Mouse (Mus musculus) ES-Bruce4 (cell line): ENCODE data around the gene Card19. TPM values are rescaled to one million over a fixed set of nuclear protein-coding genes. Genes with fewer than 3 reads are reported as not detected.

Experiments
- H3K27ac ChIP-seq: 2 replicates; pipeline ENCODE4 v1.5.1; 2012; ENCODE audit warnings: low read length, inconsistent platforms; ENCODE audit not compliant: insufficient read depth
- H3K27me3 ChIP-seq: 2 replicates; pipeline ENCODE4 v1.6.1; 2012; ENCODE audit warnings: mild to moderate bottlenecking, low read length, inconsistent platforms; ENCODE audit not compliant: control insufficient read depth, poor library complexity, insufficient read depth, severe bottlenecking
- H3K36me3 ChIP-seq: 2 replicates; pipeline ENCODE4 v1.6.1; 2012; ENCODE audit warnings: inconsistent platforms, mild to moderate bottlenecking, low read length, moderate library complexity; ENCODE audit not compliant: control insufficient read depth, poor library complexity, insufficient read depth, severe bottlenecking
- H3K4me1 ChIP-seq: one replicate; pipeline ENCODE4 v1.8.1; 2011; ENCODE audit warnings: low read length; ENCODE audit not compliant: control insufficient read depth, insufficient read depth
- H3K4me3 ChIP-seq: 2 replicates; pipeline ENCODE4 v1.5.1; 2011; ENCODE audit warnings: low read depth, mild to moderate bottlenecking, low read length
- H3K9ac ChIP-seq: 2 replicates; pipeline ENCODE4 v1.6.1; 2012; ENCODE audit warnings: low read depth, mild to moderate bottlenecking, inconsistent platforms; ENCODE audit not compliant: poor library complexity, severe bottlenecking
- H3K9me3 ChIP-seq: replicated peaks from 2 replicates; pipeline ENCODE4 v1.6.1; 2012; ENCODE audit warnings: mild to moderate bottlenecking, low read length, inconsistent platforms; ENCODE audit not compliant: control insufficient read depth, poor library complexity, insufficient read depth, severe bottlenecking
- CTCF ChIP-seq: IDR thresholded peaks from one replicate; pipeline ENCODE4 v1.8.1; 2011; ENCODE audit warnings: low read depth, low read length
- EP300 ChIP-seq: IDR thresholded peaks from 2 replicates; pipeline ENCODE4 v1.6.1; 2011; ENCODE audit warnings: low read depth, low read length; ENCODE audit not compliant: insufficient read depth
- POLR2A ChIP-seq: IDR thresholded peaks from one replicate; pipeline ENCODE4 v1.8.1; 2011; ENCODE audit warnings: low read length; ENCODE audit not compliant: insufficient read depth
- polyA plus RNA-seq: library from polyadenylated mRNA; stranded (reverse); fragments of >200 nt; gene quantifications from 2 replicates; pipeline ENCODE4 v1.2.4, GENCODE M21; 2011; ENCODE audit warnings: low read depth; ENCODE audit not compliant: missing spikeins, insufficient read depth, insufficient read length

The Card19 gene
- polyA plus RNA-seq, 1 experiment = 22.1 TPM

DNA sequence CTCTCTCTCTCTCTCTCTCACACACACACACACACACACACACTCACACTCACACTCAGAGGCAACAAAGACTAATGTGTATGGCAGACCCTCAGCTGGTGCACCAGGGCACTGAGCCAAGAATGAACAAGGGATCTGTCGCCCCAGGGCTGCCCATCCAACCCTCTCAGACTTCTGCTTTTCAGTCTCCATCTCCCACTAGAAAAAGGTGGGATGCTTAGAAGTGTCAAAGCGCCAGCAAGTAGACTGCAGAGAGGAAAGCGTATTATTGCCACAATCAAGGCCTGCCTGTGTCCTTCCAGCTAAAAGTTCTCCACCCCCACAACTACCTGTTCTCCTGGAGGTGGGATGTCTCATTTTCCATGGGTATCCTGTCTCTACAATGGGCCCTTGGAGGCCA, 1.4 kb downstream of the Card19 start:
- no peak for TF ChIP-seq EP300
- TF ChIP-seq POLR2A = no peak
- TF ChIP-seq CTCF = no peak
- H3K9me3 ChIP-seq = no peaks in the 10 kb centered on the region
- H3K4me1 ChIP-seq = peaks cover 2% of the 10 kb centered on the region
- no peaks in the 10 kb centered on the region for H3K27me3 ChIP-seq
- no peak overlapping the region for H3K27ac ChIP-seq
- H3K36me3 ChIP-seq = no peaks in the 10 kb centered on the region
- H3K9ac ChIP-seq = no peak overlapping the region
- H3K4me3 ChIP-seq = no peak overlapping the region

DNA sequence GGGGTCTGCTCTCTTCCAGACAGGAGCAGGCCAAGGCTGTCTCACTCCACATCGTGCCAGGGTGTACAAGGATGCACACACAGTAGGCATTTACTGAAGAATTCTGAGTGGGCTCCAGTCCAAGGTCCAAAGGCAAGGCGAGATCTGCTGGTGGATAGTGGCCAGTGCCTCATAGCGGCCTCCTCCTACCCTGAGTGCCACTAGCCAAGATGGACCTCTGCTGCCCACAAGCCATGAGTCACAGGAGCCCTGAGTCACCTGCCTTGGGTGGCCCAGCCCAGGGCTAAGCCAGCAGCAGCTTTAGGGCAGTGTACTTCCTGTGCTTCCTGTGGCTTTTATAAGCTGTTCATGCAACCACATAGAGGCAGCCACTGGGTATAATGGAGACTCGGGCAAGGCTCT, 2.3 kb downstream of the Card19 start:
- Histone ChIP-seq H3K9ac (no peak overlapping the region), H3K36me3 (no peaks in the 10 kb centered on the region), H3K27me3 (no peaks in the 10 kb centered on the region), H3K9me3 (no peaks in the 10 kb centered on the region), H3K27ac (no peak overlapping the region), H3K4me3 (no peak overlapping the region), H3K4me1 (peaks cover 2% of the 10 kb centered on the region)
- TF ChIP-seq POLR2A (no peak), EP300 (no peak), CTCF (no peak)

DNA sequence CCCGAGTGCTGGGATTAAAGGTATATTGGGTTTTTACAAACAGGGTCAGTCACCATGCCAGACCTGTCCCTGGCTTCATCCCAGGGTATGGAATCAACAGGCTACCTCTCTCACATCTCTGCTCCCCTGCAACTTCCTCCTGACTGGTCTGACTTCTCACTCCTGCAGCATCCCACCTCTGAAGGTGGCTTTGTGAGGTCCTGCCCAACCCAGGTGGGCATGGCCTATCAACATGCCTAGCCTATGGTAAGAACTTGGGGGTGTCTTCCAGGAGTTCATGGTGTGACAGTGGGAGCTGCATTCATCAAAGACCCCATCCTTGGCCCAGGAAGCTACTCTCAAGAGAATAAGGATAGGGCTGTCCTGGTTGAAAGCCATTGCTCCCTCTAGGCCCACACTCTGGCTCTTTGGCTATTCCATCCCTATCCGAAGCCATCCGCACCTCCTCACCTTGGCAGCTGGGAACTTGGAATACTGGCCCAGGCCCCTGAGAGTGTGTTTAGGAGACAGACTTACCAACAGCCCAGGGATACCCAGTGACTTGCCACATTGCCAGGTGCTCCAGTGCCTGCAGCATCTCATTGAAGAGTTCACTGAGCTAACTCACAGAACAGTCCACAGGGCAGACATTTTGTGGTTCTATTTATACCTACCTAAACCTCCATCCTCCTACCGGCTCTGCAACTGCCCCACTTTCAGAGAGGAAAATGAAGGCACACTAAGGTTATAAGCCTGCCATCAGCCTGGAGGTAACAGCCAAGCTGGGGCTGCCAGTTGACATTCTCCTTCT, 2.9 kb downstream of the Card19 start:
- H3K27ac ChIP-seq = no peak overlapping the region
- no peaks in the 10 kb centered on the region for H3K27me3 ChIP-seq
- H3K4me1 ChIP-seq = peaks cover 2% of the 10 kb centered on the region
- no peak overlapping the region for H3K4me3 ChIP-seq
- TF ChIP-seq CTCF = no peak
- no peak for TF ChIP-seq EP300
- no peak for TF ChIP-seq POLR2A
- H3K9ac ChIP-seq = no peak overlapping the region
- no peaks in the 10 kb centered on the region for H3K9me3 ChIP-seq
- no peaks in the 10 kb centered on the region for H3K36me3 ChIP-seq

DNA sequence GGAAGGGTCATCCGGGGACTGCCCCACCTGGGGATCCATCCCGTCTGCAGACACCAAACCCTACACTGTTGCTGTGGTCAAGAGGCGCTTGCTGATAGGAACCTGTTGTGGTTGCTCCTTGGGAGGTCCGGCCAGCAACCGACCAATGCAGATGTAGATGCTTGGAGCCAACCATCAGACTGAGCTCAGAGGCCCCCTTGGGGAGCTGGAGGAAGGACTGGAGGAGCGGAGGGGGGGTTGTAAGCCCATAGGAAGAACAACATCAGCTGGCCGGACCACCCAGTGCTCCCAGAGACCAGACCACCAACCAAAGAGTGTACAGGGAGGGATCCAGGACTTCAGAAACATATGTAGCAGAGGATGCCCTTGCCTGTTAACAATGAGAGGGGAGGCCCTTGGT, 6.5 kb downstream of the Card19 start:
- no peak overlapping the region for H3K27ac ChIP-seq
- H3K9ac ChIP-seq = no peak overlapping the region
- H3K9me3 ChIP-seq = no peaks in the 10 kb centered on the region
- H3K36me3 ChIP-seq = no peaks in the 10 kb centered on the region
- TF ChIP-seq CTCF (no peak), POLR2A (no peak), EP300 (no peak)
- H3K27me3 ChIP-seq = no peaks in the 10 kb centered on the region
- no peak overlapping the region for H3K4me3 ChIP-seq
- peaks cover 2% of the 10 kb centered on the region for H3K4me1 ChIP-seq

DNA sequence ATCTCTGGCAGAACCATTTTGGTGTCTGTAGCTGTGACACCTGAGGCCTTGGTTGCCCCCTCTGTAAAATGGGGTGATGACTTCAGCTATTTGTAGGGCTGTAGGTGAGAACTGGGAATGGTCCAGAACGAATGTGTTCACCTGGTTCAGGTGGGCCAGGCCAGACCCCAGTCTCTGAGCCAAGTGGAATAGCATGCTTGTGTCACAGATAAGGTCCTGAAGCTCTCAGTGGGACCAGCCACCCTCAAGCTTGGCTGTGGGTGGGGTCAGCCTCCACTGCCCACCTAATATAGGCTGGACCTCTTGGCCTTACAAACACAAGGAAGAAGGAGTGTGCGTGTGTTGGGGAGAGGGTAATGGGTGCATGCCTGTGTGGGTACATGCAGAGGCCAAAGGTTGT, 9.5 kb downstream of the Card19 start:
- TF ChIP-seq POLR2A (no peak), CTCF (no peak), EP300 (no peak)
- Histone ChIP-seq H3K9ac (no peak overlapping the region), H3K27me3 (no peaks in the 10 kb centered on the region), H3K9me3 (no peaks in the 10 kb centered on the region), H3K4me3 (no peak overlapping the region), H3K36me3 (no peaks in the 10 kb centered on the region), H3K4me1 (no peaks in the 10 kb centered on the region), H3K27ac (no peak overlapping the region)

DNA sequence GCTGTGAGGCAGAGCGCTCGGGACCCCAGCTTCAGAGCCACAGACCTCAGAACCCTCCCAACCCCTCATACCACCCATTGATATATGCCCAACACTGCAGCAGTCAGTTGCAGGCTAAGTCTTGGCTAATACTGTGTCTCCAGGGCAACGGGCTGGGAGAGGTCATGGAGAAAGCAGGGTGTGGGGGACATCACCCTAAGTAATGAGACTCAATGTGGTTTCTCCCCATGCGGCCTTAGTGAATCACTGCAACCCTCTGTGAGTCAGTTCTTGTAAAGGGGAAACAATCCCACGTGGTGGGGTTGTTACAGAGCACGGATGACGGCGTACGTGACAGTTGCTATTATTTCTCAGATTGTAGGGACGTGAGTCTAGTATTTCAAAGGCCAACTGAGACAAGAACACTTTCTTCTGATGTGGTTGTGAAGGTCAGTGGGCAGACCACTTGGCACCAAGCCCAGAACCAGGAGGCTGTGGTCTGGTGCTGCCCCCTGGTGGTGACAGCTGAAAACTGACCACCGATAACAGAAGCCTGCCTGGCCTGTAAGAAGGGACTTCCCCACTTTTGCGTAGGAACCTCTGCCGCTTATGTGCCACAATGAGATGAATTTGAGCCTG, 10.3 kb downstream of the Card19 start:
- peak; percentile 97 for TF ChIP-seq CTCF
- TF ChIP-seq EP300 = no peak
- Histone ChIP-seq H3K4me1 (no peaks in the 10 kb centered on the region), H3K27me3 (no peaks in the 10 kb centered on the region), H3K9ac (no peak overlapping the region), H3K9me3 (no peaks in the 10 kb centered on the region), H3K4me3 (no peak overlapping the region), H3K36me3 (no peaks in the 10 kb centered on the region), H3K27ac (no peak overlapping the region)
